Mouse (Mus musculus) naive thymus-derived CD4-positive, alpha-beta T cell, adult 2 months (primary cell): ENCODE measurements around the gene Erich4.
"Not testable (repeated sequence)": the region's sequence is repeated elsewhere in the genome, so short reads cannot be mapped to it uniquely, and the experiment has no call there.

Source experiments
- DNase-seq: peaks from one replicate; pipeline ENCODE4 v3.0.0-alpha.2; 2011; ENCODE audit warnings: low read depth

Erich4 gene

DNA sequence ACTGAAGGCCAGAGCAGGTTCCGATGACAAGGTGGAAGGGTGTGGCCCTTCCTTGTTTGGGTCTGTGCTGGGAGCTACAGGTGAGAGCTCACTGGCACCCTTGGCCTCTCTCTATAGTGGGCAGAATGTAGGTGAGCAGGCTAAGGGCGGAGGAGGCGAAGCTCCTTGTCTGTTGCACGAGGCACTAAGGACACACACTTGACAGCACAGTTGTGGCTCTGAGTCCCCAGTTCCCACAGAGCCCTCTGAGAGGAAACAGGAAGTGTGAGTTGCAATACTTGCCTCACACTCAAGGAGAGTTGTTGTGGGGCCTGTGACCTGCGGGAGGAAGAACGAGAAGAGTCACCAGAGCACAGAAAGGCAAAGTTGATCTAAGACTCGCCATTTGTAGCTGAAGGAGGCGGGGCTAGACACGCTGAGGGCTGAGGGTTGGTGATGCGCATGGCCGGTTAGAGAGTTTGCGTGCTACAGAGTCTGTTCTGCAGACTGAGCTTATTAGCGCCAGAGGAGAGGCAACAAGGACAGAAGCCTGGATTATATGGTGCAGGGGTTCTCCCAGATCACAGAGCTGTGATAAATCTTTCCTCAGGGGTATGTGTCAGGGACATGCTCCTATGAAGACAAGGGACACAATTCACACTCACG lies 38.8 kb downstream of the Erich4 start:
- DNase-seq, result peak; percentile 71

DNA sequence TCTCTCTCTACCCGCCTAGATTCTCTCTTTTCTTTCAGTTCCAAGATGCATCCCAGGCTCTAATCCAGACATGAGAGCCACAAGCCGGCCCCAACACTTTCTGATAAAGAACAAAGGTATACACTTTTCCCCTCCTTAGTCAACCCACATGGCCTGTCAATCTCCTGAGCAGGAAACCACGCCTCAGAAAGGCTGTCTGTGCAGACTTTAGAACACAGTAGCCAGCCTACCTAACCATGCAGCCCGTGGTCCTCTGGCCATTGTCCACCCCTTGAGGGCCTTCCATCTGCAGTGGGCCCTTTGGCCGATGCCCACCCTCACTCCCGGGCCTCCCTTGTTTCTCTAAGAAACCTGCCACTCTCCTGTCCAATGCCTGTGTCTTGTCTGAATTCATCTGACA lies 39.4 kb downstream of the Erich4 start:
- DNase-seq, result peak; percentile 52

DNA sequence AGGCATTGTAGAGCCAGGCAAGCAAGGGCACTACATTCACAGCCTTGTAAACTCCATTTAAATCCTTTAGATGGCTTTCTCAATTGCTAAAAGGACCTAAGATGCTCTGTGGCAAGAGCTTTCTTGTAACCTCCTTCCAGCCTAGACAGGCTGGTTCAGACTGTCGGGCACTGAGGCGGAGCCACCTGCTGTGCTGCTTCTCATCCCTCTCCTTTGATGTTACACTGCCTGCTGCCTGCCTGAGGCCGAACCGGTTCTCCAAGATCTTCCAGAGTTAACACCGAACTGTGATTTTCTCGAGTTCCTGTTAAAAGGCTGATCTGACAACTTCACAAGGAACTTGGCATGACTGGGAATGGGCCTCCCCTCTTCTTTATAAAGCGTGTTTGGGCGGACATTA lies 39.8 kb downstream of the Erich4 start:
- DNase-seq, result peak; percentile 63

DNA sequence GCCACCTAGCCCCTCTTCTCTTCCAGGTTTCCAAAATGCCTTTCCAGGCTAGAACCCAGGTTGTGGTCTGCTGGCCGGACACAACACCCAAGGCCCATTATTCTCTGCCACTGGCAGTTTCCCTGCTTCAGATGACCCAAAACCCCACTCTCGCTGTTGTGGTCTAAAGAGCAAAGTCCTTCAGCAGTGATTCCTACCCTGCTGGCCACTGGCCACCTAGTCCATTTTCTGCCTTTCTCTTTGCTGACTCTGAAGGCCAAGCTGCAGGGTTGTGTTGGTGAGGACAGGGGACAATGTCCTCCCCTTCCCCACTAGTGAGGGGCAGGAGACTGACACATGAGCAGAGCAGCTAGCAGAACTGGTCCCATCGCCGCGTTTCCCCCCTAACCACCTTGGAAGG lies 40.6 kb downstream of the Erich4 start:
- DNase-seq, result no peak

DNA sequence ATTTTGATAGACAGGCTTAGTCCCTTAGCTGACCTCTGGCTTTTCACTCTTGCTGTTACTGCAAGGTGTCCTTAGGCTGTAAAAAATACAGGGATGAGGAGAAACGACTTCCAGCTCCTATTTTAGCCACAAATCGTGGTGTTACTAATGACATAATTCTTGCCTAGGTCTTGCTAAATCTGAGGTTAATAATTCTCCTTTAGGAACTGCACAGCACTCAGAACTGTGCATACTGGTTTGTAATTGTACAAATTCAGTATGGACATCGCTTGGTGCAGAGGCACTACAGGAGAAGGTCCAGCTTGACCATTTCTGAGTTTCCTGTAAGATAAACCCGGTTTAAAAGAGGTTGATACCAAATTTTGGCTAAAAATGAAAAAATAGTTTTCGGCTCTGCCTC lies 41.9 kb downstream of the Erich4 start:
- not testable (repeated sequence) for DNase-seq

DNA sequence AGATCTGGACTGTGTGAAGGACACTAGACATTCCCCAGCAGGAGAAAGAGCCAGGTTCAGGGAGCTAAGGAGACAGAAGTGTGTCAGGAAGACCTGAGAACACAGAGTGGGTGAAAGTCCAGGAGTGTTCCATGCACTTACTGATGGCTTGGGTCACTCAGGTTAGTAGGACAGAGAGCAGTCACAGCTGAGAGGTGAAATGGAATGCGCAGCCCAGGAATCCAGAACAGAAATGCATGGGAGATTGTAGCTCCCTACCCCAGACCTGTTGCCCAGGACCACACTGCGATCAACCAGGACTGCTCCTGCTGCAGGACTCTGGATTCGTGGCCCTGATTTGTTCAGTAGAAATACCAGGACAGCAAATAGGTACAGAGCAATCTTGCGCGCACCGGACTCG lies 47.0 kb downstream of the Erich4 start:
- no peak for DNase-seq
